Mouse (Mus musculus) layer of hippocampus, postnatal 10 days (tissue): ENCODE results near the gene Dbnl. TPM values are rescaled to one million over a fixed set of nuclear protein-coding genes. Genes with fewer than 3 reads are reported as not detected.

Source experiments
- DNase-seq, 2 experiments: peaks; one replicate each; pipeline ENCODE4 v3.0.0; 2021; ENCODE audit warnings: low spot score in 2 of 2
- long read RNA-seq: library from polyadenylated mRNA; stranded (forward); transcript quantifications from one replicate; pipeline ENCODE4 v2.0.0, GENCODE M21; 2023
- total RNA-seq, 2 experiments: library from RNA; stranded (reverse); gene quantifications; 2 replicates each; pipeline ENCODE4 v1.2.3; 2021

Gene Dbnl
- 10 to 100 TPM; 98.0 to 98.1 TPM for total RNA-seq
- long read RNA-seq, transcript Dbnl-203 (13 exons, 2,001 nt), result major isoform, 79 of 156 reads
- long read RNA-seq, transcript Dbnl-202 (13 exons, 2,295 nt), result minor isoform, 35 of 156 reads
- long read RNA-seq, transcript Dbnl-201 (13 exons, 1,638 nt), result minor isoform, 10 of 156 reads
- long read RNA-seq, partial matches to known transcripts, result 17 of 156 reads
- long read RNA-seq, other reads (novel, unspliced or antisense), result 15 of 156 reads

- peak; percentile 93 to 95 for DNase-seq
Observed at GRCm38 (mm10) chr11:5788056-5789014, at the start of gene Dbnl. Gene Dbnl, plus strand, starts transcription at chr11:5788488.

- DNase-seq, result no peak
Observed at GRCm38 (mm10) chr11:5738888-5739632, 49.2 kb upstream of the Dbnl start.

GRCm38 (mm10) chr11:5739846-5740245 lies 48.4 kb upstream of the Dbnl start:
- DNase-seq, result no peak

GRCm38 (mm10) chr11:5740599-5740964 lies 47.7 kb upstream of the Dbnl start:
- no peak for DNase-seq

- peak; percentile 66 to 79 for DNase-seq
Observed at GRCm38 (mm10) chr11:5740965-5741627, 47.2 kb upstream of the Dbnl start.

- no peak for DNase-seq
Observed at GRCm38 (mm10) chr11:5742106-5742505, 46.2 kb upstream of the Dbnl start.

GRCm38 (mm10) chr11:5744951-5745350 lies 43.3 kb upstream of the Dbnl start:
- DNase-seq, result no peak

- DNase-seq, result no peak
Observed at GRCm38 (mm10) chr11:5753755-5754154, 34.5 kb upstream of the Dbnl start.

- peak; percentile 92 to 93 for DNase-seq
Observed at GRCm38 (mm10) chr11:5761820-5762632, 26.3 kb upstream of the Dbnl start, which contains the start of gene Urgcp. Gene Urgcp, minus strand, starts transcription at chr11:5762376.

- DNase-seq, result no peak
Observed at GRCm38 (mm10) chr11:5762633-5762982, 25.7 kb upstream of the Dbnl start.

GRCm38 (mm10) chr11:5766019-5766418 lies 22.3 kb upstream of the Dbnl start:
- DNase-seq, result no peak

GRCm38 (mm10) chr11:5778481-5778880 lies 9.8 kb upstream of the Dbnl start:
- no peak for DNase-seq

GRCm38 (mm10) chr11:5780035-5780499 lies 8.2 kb upstream of the Dbnl start:
- DNase-seq, result no peak

GRCm38 (mm10) chr11:5782199-5782944 lies 5.9 kb upstream of the Dbnl start:
- DNase-seq, result no peak

- DNase-seq, result no peak
Observed at GRCm38 (mm10) chr11:5785732-5786131, 2.6 kb upstream of the Dbnl start.

- DNase-seq, result no peak
Observed at GRCm38 (mm10) chr11:5787671-5788055, 625 bp upstream of the Dbnl start.

GRCm38 (mm10) chr11:5789071-5789753 lies 924 bp downstream of the Dbnl start:
- no peak for DNase-seq

GRCm38 (mm10) chr11:5789754-5790333 lies 1.6 kb downstream of the Dbnl start:
- no peak for DNase-seq

- DNase-seq, result no peak
Observed at GRCm38 (mm10) chr11:5790431-5790830, 2.1 kb downstream of the Dbnl start.
